Mouse (Mus musculus) MEL (cell line): ENCODE results near the gene Eva1b. TPM values are rescaled to one million over a fixed set of nuclear protein-coding genes. Genes with fewer than 3 reads are reported as not detected.

Source experiments
- DNase-seq: peaks from one replicate; pipeline ENCODE4 v3.0.0; 2011; ENCODE audit warnings: low read depth, low spot score
- H3K27ac ChIP-seq: 2 replicates; pipeline ENCODE4 v1.5.1; 2012; ENCODE audit warnings: low read depth, mild to moderate bottlenecking, control low read depth, low read length, moderate library complexity; ENCODE audit not compliant: control insufficient read depth
- H3K27me3 ChIP-seq, 2 experiments: fragments of 150-350 bp in 1 of 2; sonication (generic) in 1 of 2; 2 replicates each; pipeline ENCODE4 v1.6.1; 2012; ENCODE audit warnings: low read length in 2 of 2, mild to moderate bottlenecking in 2 of 2, improper control_type of control experiment in 1 of 2, moderate library complexity in 1 of 2; ENCODE audit not compliant: insufficient read depth in 2 of 2, control insufficient read depth in 1 of 2
- H3K36me3 ChIP-seq, 2 experiments: 2 replicates each; pipeline ENCODE4 v1.6.1; 2012 to 2014; ENCODE audit warnings: low read length in 2 of 2, improper control_type of control experiment in 1 of 2, inconsistent platforms in 1 of 2, mild to moderate bottlenecking in 1 of 2; ENCODE audit not compliant: insufficient read depth in 2 of 2, control insufficient read depth in 1 of 2
- H3K4me1 ChIP-seq, 2 experiments: fragments of 150-350 bp in 1 of 2; sonication (generic) in 1 of 2; 2 replicates each; pipeline ENCODE4 v1.6.1; 2012; ENCODE audit warnings: low read length in 2 of 2, improper control_type of control experiment in 1 of 2, mild to moderate bottlenecking in 1 of 2; ENCODE audit not compliant: insufficient read depth in 2 of 2, control insufficient read depth in 1 of 2
- H3K4me3 ChIP-seq, 2 experiments: fragments of 150-350 bp in 1 of 2; sonication (generic) in 1 of 2; 2 replicates each; pipeline ENCODE4 v1.5.1; 2012; ENCODE audit warnings: low read depth in 2 of 2, low read length in 2 of 2, mild to moderate bottlenecking in 2 of 2, moderate library complexity in 2 of 2, control low read depth in 1 of 2, improper control_type of control experiment in 1 of 2; ENCODE audit not compliant: control insufficient read depth in 1 of 2, insufficient read depth in 1 of 2
- H3K79me2 ChIP-seq: 2 replicates; pipeline ENCODE4 v1.6.1; 2012; ENCODE audit warnings: mild to moderate bottlenecking, low read length, moderate library complexity; ENCODE audit not compliant: control insufficient read depth, poor library complexity, insufficient read depth
- H3K9ac ChIP-seq: 2 replicates; pipeline ENCODE4 v1.6.1; 2012; ENCODE audit warnings: low read depth, mild to moderate bottlenecking, control low read depth, low read length, moderate library complexity; ENCODE audit not compliant: control insufficient read depth, poor library complexity, severe bottlenecking
- H3K9me3 ChIP-seq: fragments of 150-350 bp; sonication (generic); replicated peaks from 2 replicates; pipeline ENCODE4 v1.6.1; 2012; ENCODE audit warnings: mild to moderate bottlenecking, low read length, improper control_type of control experiment, moderate library complexity; ENCODE audit not compliant: insufficient read depth
- CTCF ChIP-seq, 3 experiments: IDR thresholded peaks in 2 of 3; conservative IDR thresholded peaks in 1 of 3; 2 replicates each; pipeline ENCODE4 v1.5.1; 2011 to 2012; ENCODE audit warnings: low read length in 3 of 3, low read depth in 2 of 3, mild to moderate bottlenecking in 2 of 3, improper control_type of control experiment in 1 of 3, inconsistent platforms in 1 of 3, mixed read lengths in 1 of 3, moderate library complexity in 1 of 3; ENCODE audit not compliant: control insufficient read depth in 1 of 3, insufficient read depth in 1 of 3, poor library complexity in 1 of 3, severe bottlenecking in 1 of 3
- E2F4 ChIP-seq: IDR thresholded peaks from 2 replicates; pipeline ENCODE4 v1.6.1; 2011; ENCODE audit warnings: low read depth, low read length, improper control_type of control experiment, borderline replicate concordance
- EP300 ChIP-seq, 2 experiments: IDR thresholded peaks; 2 replicates each; pipeline ENCODE4 v1.6.1; 2011; ENCODE audit warnings: improper control_type of control experiment in 2 of 2, low read length in 2 of 2, low read depth in 1 of 2, mild to moderate bottlenecking in 1 of 2
- ETS1 ChIP-seq: IDR thresholded peaks from 2 replicates; pipeline ENCODE4 v1.6.1; 2012; ENCODE audit warnings: low read depth, mild to moderate bottlenecking, inconsistent platforms, low read length, improper control_type of control experiment, moderate library complexity
- JUND ChIP-seq: IDR thresholded peaks from 2 replicates; pipeline ENCODE4 v1.6.1; 2011; ENCODE audit warnings: low read depth, mild to moderate bottlenecking, improper control_type of control experiment, low read length
- MAFK ChIP-seq: IDR thresholded peaks from 2 replicates; pipeline ENCODE4 v1.6.1; 2011; ENCODE audit warnings: low read depth, mild to moderate bottlenecking, low read length, improper control_type of control experiment, borderline replicate concordance
- MAX ChIP-seq: IDR thresholded peaks from 2 replicates; pipeline ENCODE4 v1.6.1; 2011; ENCODE audit warnings: low read length, improper control_type of control experiment
- MAZ ChIP-seq: IDR thresholded peaks from 2 replicates; pipeline ENCODE4 v1.6.1; 2012; ENCODE audit warnings: low read depth, mild to moderate bottlenecking, inconsistent platforms, low read length, improper control_type of control experiment
- MEF2A ChIP-seq: IDR thresholded peaks from 2 replicates; pipeline ENCODE4 v1.6.1; 2014; ENCODE audit warnings: low read depth, mild to moderate bottlenecking, inconsistent platforms, low read length, improper control_type of control experiment; ENCODE audit not compliant: poor library complexity, insufficient replicate concordance, severe bottlenecking; ENCODE audit errors: extremely low read depth
- MXI1 ChIP-seq: IDR thresholded peaks from 2 replicates; pipeline ENCODE4 v1.6.1; 2011; ENCODE audit warnings: mild to moderate bottlenecking, low read depth, low read length, improper control_type of control experiment
- MYB ChIP-seq: IDR thresholded peaks from 2 replicates; pipeline ENCODE4 v1.6.1; 2011; ENCODE audit warnings: mild to moderate bottlenecking, low read depth, low read length, improper control_type of control experiment
- NRF1 ChIP-seq: IDR thresholded peaks from 2 replicates; pipeline ENCODE4 v1.6.1; 2014; ENCODE audit warnings: low read depth, mild to moderate bottlenecking, inconsistent platforms, low read length, improper control_type of control experiment, moderate library complexity; ENCODE audit not compliant: poor library complexity, insufficient read depth, severe bottlenecking
- POLR2A ChIP-seq, 2 experiments: IDR thresholded peaks; 2 replicates each; pipeline ENCODE4 v1.6.1; 2011 to 2012; ENCODE audit warnings: low read length in 2 of 2, mild to moderate bottlenecking in 2 of 2, control low read depth in 1 of 2, improper control_type of control experiment in 1 of 2, low read depth in 1 of 2, moderate library complexity in 1 of 2; ENCODE audit not compliant: control insufficient read depth in 1 of 2, insufficient read depth in 1 of 2, poor library complexity in 1 of 2
- RCOR1 ChIP-seq: IDR thresholded peaks from 2 replicates; pipeline ENCODE4 v1.6.1; 2012; ENCODE audit warnings: low read depth, mild to moderate bottlenecking, inconsistent platforms, low read length, improper control_type of control experiment
- ZC3H11A ChIP-seq: IDR thresholded peaks from 2 replicates; pipeline ENCODE4 v1.6.1; 2012; ENCODE audit warnings: low read depth, mild to moderate bottlenecking, inconsistent platforms, low read length, improper control_type of control experiment
- ZKSCAN1 ChIP-seq: IDR thresholded peaks from 2 replicates; pipeline ENCODE4 v1.6.1; 2012; ENCODE audit warnings: low read depth, mild to moderate bottlenecking, inconsistent platforms, low read length, improper control_type of control experiment, moderate library complexity
- ZMIZ1 ChIP-seq: IDR thresholded peaks from 2 replicates; pipeline ENCODE4 v1.6.1; 2012; ENCODE audit warnings: low read depth, mild to moderate bottlenecking, inconsistent platforms, low read length, improper control_type of control experiment, moderate library complexity
- polyA plus RNA-seq, 2 experiments: library from polyadenylated mRNA; stranded (reverse) in 1 of 2; unstranded in 1 of 2; fragments of >175 nt in 1 of 2; fragments of >200 nt in 1 of 2; gene quantifications; 2 replicates each; pipeline versions ENCODE4 v1.2.1 to v1.2.4; 2012; ENCODE audit warnings: low replicate concordance in 2 of 2, low read depth in 1 of 2; ENCODE audit not compliant: insufficient read length in 2 of 2, insufficient read depth in 1 of 2, missing spikeins in 1 of 2
- total RNA-seq: library from RNA; depleted of rRNA; stranded (reverse); fragments of 300-350 nt; gene quantifications from 2 replicates; pipeline ENCODE4 v1.2.3, GENCODE M21; 2012

Eva1b gene
- total and polyA plus RNA-seq, 3 experiments = 9.6 to 12.2 TPM; not detected in 1

GRCm38 (mm10) chr4:126148161-126148961 lies 817 bp downstream of the Eva1b start:
- peak overlapping the region; percentile 65 for H3K9ac ChIP-seq
- DNase-seq = peak; percentile 67
- H3K79me2 ChIP-seq = no peaks in the 10 kb centered on the region
- H3K9me3 ChIP-seq = no peaks in the 10 kb centered on the region
- no peak overlapping the region for H3K27ac ChIP-seq
- peaks cover 0 to 7% of the 10 kb centered on the region in 2 experiments; a peak in 2 of 4 replicates for H3K4me1 ChIP-seq
- TF ChIP-seq MYB (no peak), POLR2A (IDR thresholded peaks at IDR 0.05; ENCODE audit: control insufficient read depth in 1 of 2, insufficient read depth in 1 of 2, low read depth in 1 of 2, low read length in 2 of 2, poor library complexity in 1 of 2) (peak in 1 of 2 experiments; percentile 59; a peak in 2 of 4 replicates), ETS1 (no peak), MAZ (peak; percentile 68; the same call in 1 of the 2 replicates), ZMIZ1 (no peak), CTCF (IDR thresholded peaks at IDR 0.05 in 2 of 3, conservative IDR thresholded peaks at IDR 0.05 in 1 of 3; ENCODE audit: control insufficient read depth in 1 of 3, insufficient read depth in 1 of 3, low read depth in 2 of 3, low read length in 3 of 3, poor library complexity in 1 of 3, severe bottlenecking in 1 of 3) (no peak), MXI1 (no peak), MAFK (no peak), EP300 (IDR thresholded peaks at IDR 0.05; ENCODE audit: low read depth in 1 of 2, low read length in 2 of 2) (no peak), RCOR1 (no peak), ZC3H11A (no peak), MEF2A (no peak), ZKSCAN1 (no peak)
- no peaks in the 10 kb centered on the region for H3K27me3 ChIP-seq
- H3K36me3 ChIP-seq = no peaks in the 10 kb centered on the region
- peak overlapping the region; percentile 62 to 82 for H3K4me3 ChIP-seq

GRCm38 (mm10) chr4:126149041-126149676 lies 1.6 kb downstream of the Eva1b start:
- Histone ChIP-seq H3K9me3 (no peaks in the 10 kb centered on the region), H3K4me3 (peak overlapping the region; percentile 62 to 82), H3K27ac (no peak overlapping the region), H3K27me3 (no peaks in the 10 kb centered on the region), H3K4me1 (peaks cover 0 to 7% of the 10 kb centered on the region in 2 experiments; a peak in 2 of 4 replicates), H3K79me2 (no peaks in the 10 kb centered on the region), H3K36me3 (no peaks in the 10 kb centered on the region), H3K9ac (peak overlapping the region; percentile 65)
- DNase-seq = no peak
- TF ChIP-seq JUND = no peak
- no peak for TF ChIP-seq MAX
- no peak for TF ChIP-seq NRF1
- no peak for TF ChIP-seq E2F4
